Mouse (Mus musculus) bone marrow, adult 2 months (tissue): ENCODE data around the gene Phf13.

Experiments
- CTCF ChIP-seq: fragments of 200-500 bp; IDR thresholded peaks from 2 replicates; pipeline ENCODE4 v1.5.1; 2011; ENCODE audit warnings: low read length, control low read depth; ENCODE audit not compliant: control insufficient read depth, insufficient read depth
- POLR2A ChIP-seq: fragments of 200-500 bp; IDR thresholded peaks from 2 replicates; pipeline ENCODE4 v1.6.1; 2011; ENCODE audit warnings: low read depth, mild to moderate bottlenecking, control low read depth, low read length, borderline replicate concordance; ENCODE audit not compliant: control insufficient read depth

DNA sequence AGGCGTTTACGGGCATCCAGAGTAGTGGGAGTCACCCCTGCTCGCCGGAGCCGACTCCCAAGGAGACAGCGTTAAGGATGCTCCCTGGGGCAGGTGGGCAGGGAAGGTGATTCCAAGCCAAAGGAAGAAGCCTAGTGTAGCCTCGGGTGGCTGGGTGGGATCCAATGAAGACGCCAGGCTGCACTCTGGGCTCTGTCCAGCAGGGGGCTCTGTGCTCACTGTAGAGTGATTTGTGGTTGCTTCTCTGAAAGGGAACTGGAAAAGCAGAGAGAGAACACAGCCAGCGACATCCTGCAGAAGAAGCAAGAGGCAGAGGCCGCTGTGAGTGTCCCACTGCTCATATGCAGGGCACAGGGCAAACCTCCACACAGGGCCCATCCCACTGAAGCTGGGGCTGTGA, 18.3 kb downstream of the Phf13 start:
- TF ChIP-seq POLR2A: no peak
- TF ChIP-seq CTCF: peak; percentile 86
